In the genomic region with DNA sequence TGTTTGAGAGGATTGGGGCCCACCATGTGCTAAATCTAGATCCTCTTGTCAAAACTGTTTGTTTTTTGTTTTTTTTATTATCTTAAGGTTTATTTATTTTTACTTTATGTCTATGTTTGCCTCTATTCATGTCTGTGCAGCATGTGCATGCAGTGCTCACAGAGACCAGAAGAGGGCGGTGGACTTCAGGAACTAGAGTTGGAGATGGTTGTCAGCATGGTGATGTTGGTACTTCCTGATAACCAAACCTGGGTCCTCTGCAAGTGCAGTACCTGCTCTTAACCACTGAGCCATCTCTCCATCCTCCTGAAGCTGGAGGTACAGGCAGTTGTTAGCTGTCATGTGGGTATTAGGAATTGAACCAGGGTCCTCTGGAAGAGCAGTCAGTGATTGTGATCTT, we compare ENCODE assay signal across 10 mouse cellular contexts. TPM values are rescaled to one million over a fixed set of nuclear protein-coding genes. Genes with fewer than 3 reads are reported as not detected.
A peak's percentile ranks its signal among the peaks of the same experiment; 100 is the strongest.
DNase-seq lines count a peak whose midpoint lies in the region; ATAC-seq lines count a peak whose summit lies in the region.
"Had no signal": no experiment of that assay in that cellular context is flagged by ENCODE, and none has a peak within 500 bp of the region (broad histone marks: within the 10 kb centered on the region; RNA-seq: fewer than 3 reads in every experiment).

No protein-coding gene starts in this region.

- H3K9me3 ChIP-seq in kidney, embryonic 14.5 days (ENCODE audit: control insufficient read depth, low read length), result no peaks in the 10 kb centered on the region
- H3K9me3 ChIP-seq in forebrain, embryonic 10.5 days, result no peaks in the 10 kb centered on the region
- H3K9me3 ChIP-seq: intestine, embryonic 15.5 days had no signal

- H3K4me2 ChIP-seq in kidney, embryonic 14.5 days (replicated peaks; ENCODE audit: low read depth, low read length), result no peak overlapping the region
- H3K4me2 ChIP-seq: intestine, embryonic 15.5 days had no signal

- WGBS in kidney, embryonic 14.5 days, result 88% methylated on average over 1 of the region's 1 CpGs
- 87% methylated on average over 1 of the region's 1 CpGs for WGBS in forebrain, embryonic 10.5 days

- H3K9ac ChIP-seq in kidney, embryonic 14.5 days (ENCODE audit: low read depth, low read length), result no peak overlapping the region
- H3K9ac ChIP-seq: intestine, embryonic 15.5 days had no signal

- H3K4me1 ChIP-seq in kidney, embryonic 14.5 days (ENCODE audit: control insufficient read depth, insufficient read depth, low read length), result no peaks in the 10 kb centered on the region
- no peaks in the 10 kb centered on the region for H3K4me1 ChIP-seq in forebrain, embryonic 10.5 days
- H3K4me1 ChIP-seq: intestine, embryonic 15.5 days had no signal

- no peak overlapping the region for H3K27ac ChIP-seq in kidney, embryonic 14.5 days (ENCODE audit: low read depth, low read length)
- H3K27ac ChIP-seq in forebrain, embryonic 10.5 days, result no peak overlapping the region
- H3K27ac ChIP-seq: intestine, embryonic 15.5 days; macrophage had no signal

- DNase-seq in kidney, postnatal 4 days, result peak; percentile 36 to 44
- peak; percentile 70 for DNase-seq in CD4-positive, CD25-positive, alpha-beta regulatory T cell, adult 2 months (ENCODE audit: low read depth, low spot score)
- DNase-seq in ZHBTc4 (ENCODE audit: low read depth, low spot score), result peak; percentile 93
- no peak for DNase-seq in adrenal gland, postnatal 36 days
- DNase-seq in forebrain, embryonic 10.5 days (ENCODE audit: extremely low spot score, low spot score), result no peak
- no peak for DNase-seq in right cerebral cortex, postnatal 36 days (ENCODE audit: low spot score in 2 of 2)

- no peaks in the 10 kb centered on the region for H3K27me3 ChIP-seq in kidney, embryonic 14.5 days (ENCODE audit: control insufficient read depth, insufficient read depth, low read length)
- H3K27me3 ChIP-seq in forebrain, embryonic 10.5 days (ENCODE audit: poor library complexity, severe bottlenecking), result no peaks in the 10 kb centered on the region
- H3K27me3 ChIP-seq: intestine, embryonic 15.5 days had no signal

- ATAC-seq in kidney, embryonic 14.5 days (ENCODE audit: low FRiP score, low TSS enrichment), result no peak
- ATAC-seq in neutrophil, adult 5-6 weeks (ENCODE audit: extremely low read depth, insufficient number of reproducible peaks, low FRiP score, poor library complexity, severe bottlenecking), result peak; percentile 66; the same call in 1 of the 2 replicates
- ATAC-seq: intestine, embryonic 15.5 days had no signal

- H3K4me3 ChIP-seq in kidney, embryonic 14.5 days (ENCODE audit: low read length), result no peak overlapping the region
- no peak overlapping the region for H3K4me3 ChIP-seq in forebrain, embryonic 10.5 days
- H3K4me3 ChIP-seq: intestine, embryonic 15.5 days had no signal

- peaks cover 4% of the 10 kb centered on the region; the same call in 1 of the 2 replicates for H3K36me3 ChIP-seq in kidney, embryonic 14.5 days (ENCODE audit: control insufficient read depth, insufficient read depth, low read length)
- H3K36me3 ChIP-seq in forebrain, embryonic 10.5 days (replicated peaks), result peaks cover 28% of the 10 kb centered on the region
- H3K36me3 ChIP-seq: intestine, embryonic 15.5 days had no signal

RNA-seq across cellular contexts. Expression of gene Micu1, which starts 8.0 kb away (rescaled TPM):
- polyA plus RNA-seq in kidney, embryonic 14.5 days (2014; fragmentation: Nextera tagmentation; extraction: Ambion mirVana), result 57.0 and 83.3 TPM in 2 replicates
- 41.5 and 52.5 TPM in 2 replicates for total RNA-seq in neutrophil, adult 5-6 weeks (2017)
- total RNA-seq in adrenal gland, postnatal 36 days (2021), result 10 to 100 TPM; 62.4 to 70.4 TPM
- polyA plus RNA-seq in forebrain, embryonic 10.5 days (2016; fragmentation: Nextera tagmentation; extraction: Ambion mirVana), result 54.1 and 58.0 TPM in 2 replicates

Comparison
In these comparisons a context has a peak if more than half of its experiments do, and no peak if none do; other contexts are left out.
1. DNase-seq: peak in kidney, postnatal 4 days (2 of 2), CD4-positive, CD25-positive, alpha-beta regulatory T cell, adult 2 months (single experiment) and ZHBTc4 (single experiment); none in adrenal gland, postnatal 36 days (0 of 2), forebrain, embryonic 10.5 days (single experiment) and right cerebral cortex, postnatal 36 days (0 of 2).